Mouse (Mus musculus): ENCODE data around the gene Spata17. TPM values are rescaled to one million over a fixed set of nuclear protein-coding genes. Genes with fewer than 3 reads are reported as not detected.

Gene Spata17
- not detected in 2 replicates for polyA plus RNA-seq (2012; ENCODE audit: insufficient read depth, low replicate concordance)

- TF ChIP-seq GATA1 (IDR thresholded peaks at IDR 0.05; ENCODE audit: borderline replicate concordance, low read length) (no peak), FLI1 (IDR thresholded peaks at IDR 0.05; ENCODE audit: low read length) (peak; percentile 78; the same call in 1 of the 2 replicates)
- Histone ChIP-seq H3K9me3 (no peaks in the 10 kb centered on the region), H3K36me3 (replicated peaks; ENCODE audit: low read length) (peaks cover 2% of the 10 kb centered on the region), H3K4me3 (replicated peaks) (peak within 1 kb of the TSS; percentile 94), H3K4me1 (peaks cover 33% of the 10 kb centered on the region), H3K27me3 (replicated peaks) (no peaks in the 10 kb centered on the region)
Observed at GRCm38 (mm10) chr1:187215181-187216116, at the start of gene Spata17, which contains the start of gene Gpatch2. Spata17 (minus strand) TSS chr1:187215465. Gpatch2 (plus strand) TSS chr1:187215508.

DNA sequence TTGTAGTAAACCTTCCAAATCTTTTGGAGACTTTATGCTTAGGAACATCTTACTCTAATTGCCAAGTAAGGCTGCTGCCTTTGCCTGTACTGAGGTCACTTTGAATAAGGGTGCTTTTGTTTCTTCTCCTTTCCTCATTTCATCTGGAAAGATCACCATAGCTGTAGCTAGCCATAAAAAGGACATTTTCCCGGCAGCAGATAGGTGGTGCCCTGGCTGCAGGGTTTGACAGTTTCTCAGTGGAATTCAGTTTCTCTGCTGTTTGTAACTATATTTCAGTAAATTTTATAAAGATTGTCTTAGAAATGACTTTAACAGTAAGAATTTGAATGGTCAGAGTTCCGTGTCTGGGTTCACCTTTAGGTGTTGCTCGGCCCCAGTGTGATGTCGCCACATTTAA, 43.5 kb upstream of the Spata17 start:
- no peaks in the 10 kb centered on the region for H3K36me3 ChIP-seq (replicated peaks; ENCODE audit: low read length)
- no peak overlapping the region for H3K4me3 ChIP-seq (replicated peaks)
- TF ChIP-seq GATA1 (IDR thresholded peaks at IDR 0.05; ENCODE audit: borderline replicate concordance, low read length) (no peak), FLI1 (IDR thresholded peaks at IDR 0.05; ENCODE audit: low read length) (no peak)
- no peaks in the 10 kb centered on the region for H3K4me1 ChIP-seq
- no peaks in the 10 kb centered on the region for H3K27me3 ChIP-seq (replicated peaks)
- no peaks in the 10 kb centered on the region for H3K9me3 ChIP-seq

DNA sequence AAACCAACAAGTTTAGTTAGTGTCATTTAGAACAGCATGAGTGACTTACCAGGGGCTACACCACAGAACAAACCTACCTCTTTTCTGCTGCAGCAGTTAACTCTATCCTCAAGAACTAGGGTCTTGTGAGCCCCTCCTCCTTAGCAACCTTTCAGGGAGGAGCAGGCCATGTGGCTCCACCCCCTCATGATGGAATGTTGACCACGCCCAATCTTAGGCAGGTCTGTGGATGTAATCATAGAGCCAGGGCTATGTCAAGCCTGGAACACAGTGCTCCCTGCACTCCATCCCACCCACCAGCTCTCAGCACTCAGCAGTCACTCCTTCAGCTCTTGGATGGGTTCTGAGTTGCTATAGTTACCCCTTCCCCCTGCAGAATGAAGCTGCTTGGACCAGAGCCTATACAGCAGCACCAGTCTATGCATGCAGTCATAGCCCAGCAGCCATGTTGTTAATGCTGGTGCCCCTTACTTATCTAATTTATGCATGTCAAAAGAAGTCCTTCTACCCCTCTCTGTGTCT, 35.5 kb upstream of the Spata17 start:
- Histone ChIP-seq H3K36me3 (replicated peaks; ENCODE audit: low read length) (peaks cover 22% of the 10 kb centered on the region), H3K4me3 (replicated peaks) (no peak overlapping the region), H3K4me1 (peaks cover 3% of the 10 kb centered on the region; the same call in 1 of the 2 replicates), H3K9me3 (no peaks in the 10 kb centered on the region), H3K27me3 (replicated peaks) (no peaks in the 10 kb centered on the region)
- no peak for TF ChIP-seq FLI1 (IDR thresholded peaks at IDR 0.05; ENCODE audit: low read length)
- TF ChIP-seq GATA1 (IDR thresholded peaks at IDR 0.05; ENCODE audit: borderline replicate concordance, low read length) = no peak

DNA sequence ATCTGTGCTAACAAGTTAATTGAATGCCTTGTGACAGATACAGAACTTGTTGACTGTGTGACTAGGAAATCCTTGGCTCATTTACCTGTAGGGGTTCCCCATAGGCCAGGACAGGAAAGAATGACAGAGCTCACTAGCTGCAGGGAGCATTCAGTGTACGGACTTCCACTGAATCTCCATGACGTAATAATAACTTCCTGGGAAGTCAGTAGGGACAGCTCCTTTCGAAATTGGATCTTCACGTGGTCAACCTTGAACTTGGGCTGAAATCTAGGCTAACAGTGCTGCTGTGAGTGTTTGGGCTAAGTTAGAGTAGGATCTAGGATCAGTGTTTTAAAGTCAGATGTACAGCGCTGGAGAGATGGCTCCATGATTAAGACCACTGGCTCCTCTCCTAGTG, 29.5 kb upstream of the Spata17 start:
- Histone ChIP-seq H3K4me1 (0 out of 2 replicates have a peak, but pooled peaks cover 3% of the 10 kb centered on the region), H3K36me3 (replicated peaks; ENCODE audit: low read length) (peaks cover 39% of the 10 kb centered on the region), H3K4me3 (replicated peaks) (no peak overlapping the region), H3K27me3 (replicated peaks) (no peaks in the 10 kb centered on the region), H3K9me3 (no peaks in the 10 kb centered on the region)
- TF ChIP-seq FLI1 (IDR thresholded peaks at IDR 0.05; ENCODE audit: low read length) (no peak), GATA1 (IDR thresholded peaks at IDR 0.05; ENCODE audit: borderline replicate concordance, low read length) (no peak)

DNA sequence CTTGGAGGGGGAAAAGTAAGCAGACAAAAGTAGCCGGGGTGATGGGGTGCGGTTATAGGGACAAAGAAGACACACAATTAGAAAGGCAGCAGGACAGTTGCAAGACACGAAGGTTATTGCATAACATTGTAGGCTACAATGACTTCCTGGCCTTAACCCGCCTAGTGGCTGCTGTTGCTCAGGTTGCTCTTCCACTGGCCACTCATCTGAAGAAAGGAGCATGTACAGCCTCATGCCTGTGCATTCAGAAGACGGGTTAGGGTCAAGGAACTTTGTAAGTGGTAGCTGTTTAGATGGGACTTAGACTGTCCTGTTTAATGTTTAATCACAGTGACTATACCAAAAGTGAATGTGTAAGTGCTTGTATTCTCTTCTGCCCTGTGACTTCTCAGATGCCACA, 26.1 kb upstream of the Spata17 start:
- no peak overlapping the region for H3K4me3 ChIP-seq (replicated peaks)
- peaks cover 57% of the 10 kb centered on the region for H3K36me3 ChIP-seq (replicated peaks; ENCODE audit: low read length)
- no peak for TF ChIP-seq FLI1 (IDR thresholded peaks at IDR 0.05; ENCODE audit: low read length)
- TF ChIP-seq GATA1 (IDR thresholded peaks at IDR 0.05; ENCODE audit: borderline replicate concordance, low read length) = no peak
- H3K4me1 ChIP-seq = 0 out of 2 replicates have a peak, but pooled peaks cover 6% of the 10 kb centered on the region
- no peaks in the 10 kb centered on the region for H3K9me3 ChIP-seq
- no peaks in the 10 kb centered on the region for H3K27me3 ChIP-seq (replicated peaks)

GRCm38 (mm10) chr1:187240304-187240703, 25.0 kb upstream of the Spata17 start:
- Histone ChIP-seq H3K27me3 (replicated peaks) (no peaks in the 10 kb centered on the region), H3K36me3 (replicated peaks; ENCODE audit: low read length) (peaks cover 60% of the 10 kb centered on the region), H3K4me1 (0 out of 2 replicates have a peak, but pooled peaks cover 6% of the 10 kb centered on the region), H3K4me3 (replicated peaks) (no peak overlapping the region), H3K9me3 (no peaks in the 10 kb centered on the region)
- TF ChIP-seq FLI1 (IDR thresholded peaks at IDR 0.05; ENCODE audit: low read length) (no peak), GATA1 (IDR thresholded peaks at IDR 0.05; ENCODE audit: borderline replicate concordance, low read length) (no peak)

- TF ChIP-seq FLI1 (IDR thresholded peaks at IDR 0.05; ENCODE audit: low read length) (no peak), GATA1 (IDR thresholded peaks at IDR 0.05; ENCODE audit: borderline replicate concordance, low read length) (no peak)
- Histone ChIP-seq H3K4me3 (replicated peaks) (no peak overlapping the region), H3K9me3 (no peaks in the 10 kb centered on the region), H3K36me3 (replicated peaks; ENCODE audit: low read length) (peaks cover 72% of the 10 kb centered on the region), H3K27me3 (replicated peaks) (no peaks in the 10 kb centered on the region), H3K4me1 (0 out of 2 replicates have a peak, but pooled peaks cover 2% of the 10 kb centered on the region)
Observed at GRCm38 (mm10) chr1:187238061-187238460, 22.8 kb upstream of the Spata17 start.

- Histone ChIP-seq H3K27me3 (replicated peaks) (no peaks in the 10 kb centered on the region), H3K36me3 (replicated peaks; ENCODE audit: low read length) (peaks cover 78% of the 10 kb centered on the region), H3K9me3 (no peaks in the 10 kb centered on the region), H3K4me3 (replicated peaks) (no peak overlapping the region), H3K4me1 (0 out of 2 replicates have a peak, but pooled peaks cover 2% of the 10 kb centered on the region)
- TF ChIP-seq FLI1 (IDR thresholded peaks at IDR 0.05; ENCODE audit: low read length) (no peak), GATA1 (IDR thresholded peaks at IDR 0.05; ENCODE audit: borderline replicate concordance, low read length) (no peak)
Observed at GRCm38 (mm10) chr1:187236296-187236695, 21.0 kb upstream of the Spata17 start.

DNA sequence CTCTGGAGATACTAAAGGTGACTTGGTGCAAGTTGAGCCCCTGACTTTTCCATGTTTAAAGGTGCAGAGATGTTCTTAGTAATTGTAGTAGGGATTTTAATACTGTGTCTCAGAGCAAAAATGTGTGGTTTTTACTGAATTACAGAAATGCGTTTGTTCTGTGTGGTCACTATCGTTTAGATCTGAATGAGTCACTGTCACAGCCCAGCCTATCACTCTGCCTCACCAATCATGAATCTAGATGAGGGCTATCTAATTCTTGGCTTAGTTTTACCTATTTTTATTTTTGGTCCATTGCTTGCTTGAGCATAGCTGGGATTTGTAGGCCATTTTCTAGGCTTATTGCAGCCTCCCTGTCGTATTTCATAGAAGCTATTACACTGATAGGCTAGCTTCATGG, 19.9 kb upstream of the Spata17 start:
- Histone ChIP-seq H3K27me3 (replicated peaks) (no peaks in the 10 kb centered on the region), H3K4me1 (0 out of 2 replicates have a peak, but pooled peaks cover 5% of the 10 kb centered on the region), H3K4me3 (replicated peaks) (no peak overlapping the region), H3K36me3 (replicated peaks; ENCODE audit: low read length) (peaks cover 81% of the 10 kb centered on the region), H3K9me3 (no peaks in the 10 kb centered on the region)
- TF ChIP-seq FLI1 (IDR thresholded peaks at IDR 0.05; ENCODE audit: low read length) (no peak), GATA1 (IDR thresholded peaks at IDR 0.05; ENCODE audit: borderline replicate concordance, low read length) (no peak)

Measured in megakaryocyte, embryonic 14.5 days (primary cell).